Mouse (Mus musculus) brain, embryonic 14.5 days (tissue): Measurements from ENCODE around the gene Edaradd.

Experiments
- CTCF ChIP-seq: fragments of 200-500 bp; IDR thresholded peaks from 2 replicates; pipeline ENCODE4 v1.5.1; 2012; ENCODE audit warnings: inconsistent platforms, mild to moderate bottlenecking, moderate library complexity, borderline replicate concordance; ENCODE audit not compliant: insufficient read depth, insufficient read length; ENCODE audit errors: extremely low read depth
- POLR2A ChIP-seq: fragments of 200-500 bp; IDR thresholded peaks from 2 replicates; pipeline ENCODE4 v1.6.1; 2012; ENCODE audit warnings: mild to moderate bottlenecking, inconsistent platforms, borderline replicate concordance; ENCODE audit not compliant: poor library complexity, insufficient read depth, insufficient read length, severe bottlenecking; ENCODE audit errors: extremely low read depth

- TF ChIP-seq POLR2A (no peak), CTCF (no peak)
Measured at GRCm38 (mm10) chr13:12525678-12526077, 5.4 kb upstream of the Edaradd start.
